ENCODE assay signal across 8 mouse cellular contexts in the genomic region with DNA sequence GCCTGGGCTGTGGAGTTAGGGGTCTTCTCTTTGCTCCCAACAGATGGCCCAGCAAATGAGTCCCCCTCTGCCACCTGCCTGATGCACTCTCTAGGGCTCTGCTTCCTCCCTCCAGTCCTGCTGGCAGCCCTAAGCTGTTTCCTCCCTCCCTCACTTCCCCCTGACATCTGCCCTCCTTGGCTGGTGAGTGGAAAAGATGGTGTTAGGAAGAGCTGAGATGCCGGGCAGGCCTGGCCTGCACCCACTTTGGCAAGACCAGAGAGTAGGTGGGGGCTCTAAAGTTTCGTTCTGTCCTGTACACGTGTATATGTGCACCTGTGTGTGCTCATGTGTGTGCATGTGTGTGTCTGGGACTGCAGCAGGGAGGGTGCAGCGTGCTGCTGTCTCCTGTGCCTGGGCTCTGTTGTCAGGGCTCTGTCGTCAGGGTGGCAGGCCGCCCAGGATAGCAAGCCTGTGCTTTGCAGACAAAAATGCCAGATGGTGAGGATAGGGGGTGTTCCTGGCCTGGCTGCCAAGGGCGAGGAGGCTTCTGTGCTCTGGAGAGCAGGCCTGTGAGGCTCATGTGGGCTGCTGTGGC.
DNase-seq lines count a peak whose midpoint lies in the region; ATAC-seq and TF ChIP-seq lines count a peak whose summit lies in the region.

No protein-coding gene starts in this region.

- 24% methylated on average over 7 of the region's 7 CpGs for WGBS in embryonic facial prominence, embryonic 15.5 days

- no peak; the same call in 1 of the 2 replicates for TF ChIP-seq CTCF in layer of hippocampus, adult 2 months (conservative IDR thresholded peaks at IDR 0.05)

- DNase-seq in cerebellum, adult 11 months, result peak; percentile 95
- peak; percentile 72 to 79 for DNase-seq in heart, adult 9 months (ENCODE audit: low spot score in 2 of 2)
- peak; percentile 93 to 95 for DNase-seq in layer of hippocampus, adult 2 months (ENCODE audit: low spot score in 2 of 2)
- peak; percentile 86 for DNase-seq in lung, postnatal 10 days
- DNase-seq in right cerebral cortex, postnatal 10 days (ENCODE audit: low spot score in 2 of 2), result peak; percentile 95 to 97
- no peak for DNase-seq in kidney, postnatal 14 days
- DNase-seq in urinary bladder, postnatal 4 days (ENCODE audit: low spot score in 2 of 2), result no peak

- H3K9ac ChIP-seq in embryonic facial prominence, embryonic 15.5 days, result no peak overlapping the region

- peak overlapping the region; percentile 79 for H3K27ac ChIP-seq in embryonic facial prominence, embryonic 15.5 days (replicated peaks)
- H3K27ac ChIP-seq in layer of hippocampus, adult 2 months, result peak overlapping the region; percentile 94

- no peaks in the 10 kb centered on the region for H3K36me3 ChIP-seq in embryonic facial prominence, embryonic 15.5 days

- ATAC-seq in embryonic facial prominence, embryonic 15.5 days (ENCODE audit: insufficient number of reproducible peaks, low FRiP score, low TSS enrichment, low read depth), result peak; percentile 82

- H3K4me1 ChIP-seq in embryonic facial prominence, embryonic 15.5 days, result peaks cover 17% of the 10 kb centered on the region

- H3K27me3 ChIP-seq in embryonic facial prominence, embryonic 15.5 days, result no peaks in the 10 kb centered on the region

- H3K9me3 ChIP-seq in embryonic facial prominence, embryonic 15.5 days (replicated peaks), result no peaks in the 10 kb centered on the region

- H3K4me3 ChIP-seq in embryonic facial prominence, embryonic 15.5 days (replicated peaks), result no peak overlapping the region
- no peak overlapping the region for H3K4me3 ChIP-seq in layer of hippocampus, adult 2 months

- no peak overlapping the region for H3K4me2 ChIP-seq in embryonic facial prominence, embryonic 15.5 days (replicated peaks)

Comparison
In these comparisons a context has a peak if more than half of its experiments do, and no peak if none do; other contexts are left out.
1. DNase-seq: peak in cerebellum, adult 11 months (single experiment), heart, adult 9 months (2 of 2), layer of hippocampus, adult 2 months (2 of 2), lung, postnatal 10 days (single experiment) and right cerebral cortex, postnatal 10 days (2 of 2); none in kidney, postnatal 14 days (single experiment) and urinary bladder, postnatal 4 days (0 of 2).